Mouse (Mus musculus) CH12.LX (cell line): ENCODE results near the gene Hsdl2.

Experiments
- ETS1 ChIP-seq: conservative IDR thresholded peaks from 2 replicates; pipeline ENCODE4 v1.6.1; 2012; ENCODE audit warnings: low read depth, mild to moderate bottlenecking, inconsistent platforms, low read length, improper control_type of control experiment, moderate library complexity
- POLR2A ChIP-seq: IDR thresholded peaks from 2 replicates; pipeline ENCODE4 v1.6.1; 2011; ENCODE audit warnings: low read depth, mild to moderate bottlenecking, improper control_type of control experiment, low read length
- POLR2AphosphoS2 ChIP-seq: IDR thresholded peaks from 2 replicates; pipeline ENCODE4 v1.6.1; 2011; ENCODE audit warnings: low read depth, low read length, improper control_type of control experiment

DNA sequence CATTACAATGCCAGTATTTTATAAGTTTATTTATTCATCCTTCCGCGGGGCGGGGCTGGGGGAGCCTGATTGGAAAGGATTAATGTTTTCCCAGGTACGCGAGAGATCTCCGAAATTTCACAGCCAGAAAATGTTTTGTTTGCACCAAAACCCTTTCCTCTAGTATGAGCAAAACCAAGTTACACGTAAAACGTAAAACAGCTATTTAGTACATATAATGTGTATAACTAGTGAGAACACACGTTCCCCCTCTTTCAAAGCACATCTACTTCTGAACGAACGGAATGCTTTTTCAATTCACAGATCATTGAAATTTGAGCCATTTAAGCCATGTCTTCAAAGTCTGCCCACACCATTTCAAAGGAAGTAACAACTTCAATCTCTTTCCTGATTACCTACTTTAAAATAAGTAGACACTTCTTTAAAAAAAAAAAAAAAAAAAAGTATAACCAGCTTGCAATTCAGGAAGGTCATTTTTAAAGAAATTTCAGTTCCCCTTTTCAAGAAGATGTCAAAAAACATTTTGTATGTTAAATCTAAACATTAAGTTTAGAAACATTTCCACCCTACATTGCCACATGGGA, 31.3 kb upstream of the Hsdl2 start:
- TF ChIP-seq POLR2AphosphoS2: no peak
- no peak for TF ChIP-seq ETS1
- no peak for TF ChIP-seq POLR2A
